Mouse (Mus musculus): ENCODE measurements around the gene BC048507.
"Not testable (repeated sequence)": the region's sequence is repeated elsewhere in the genome, so short reads cannot be mapped to it uniquely, and the experiment has no call there.

BC048507 gene

GRCm38 (mm10) chr13:67863026-67863425 is at the start of gene BC048507:
Gene BC048507 (plus strand): TSS chr13:67863326.
- DNase-seq (ENCODE audit: low spot score) = no peak

GRCm38 (mm10) chr13:67813710-67814660 is 49.1 kb upstream of the BC048507 start, which contains the start of gene Zfp273:
Gene Zfp273 (plus strand): TSS chr13:67813740.
- DNase-seq (ENCODE audit: low spot score) = peak; percentile 81

GRCm38 (mm10) chr13:67818636-67819035 is 44.5 kb upstream of the BC048507 start:
- no peak for DNase-seq (ENCODE audit: low spot score)

GRCm38 (mm10) chr13:67830911-67831336 is 32.2 kb upstream of the BC048507 start, which contains the start of gene Gm10037:
Gene Gm10037 (plus strand): TSS chr13:67831106.
- DNase-seq (ENCODE audit: low spot score) = peak; percentile 53

DNA sequence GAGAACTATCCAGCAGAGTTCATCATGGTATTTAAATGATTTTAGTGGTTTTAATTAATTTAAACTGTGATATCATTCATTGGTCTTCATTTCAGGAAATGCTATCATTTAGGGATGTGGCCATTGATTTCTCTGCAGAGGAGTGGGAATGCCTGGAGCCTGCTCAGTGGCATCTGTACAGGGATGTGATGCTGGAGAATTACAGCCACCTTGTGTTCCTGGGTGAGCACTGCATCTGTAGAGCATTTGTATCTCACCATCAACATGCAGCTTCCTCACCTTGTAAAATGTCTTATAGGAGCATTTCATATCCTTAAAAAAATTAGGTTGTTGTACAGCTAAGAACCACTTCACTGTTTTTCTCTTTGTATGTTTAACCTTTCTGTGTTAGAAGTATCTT is 30.0 kb upstream of the BC048507 start:
- DNase-seq (ENCODE audit: low spot score) = not testable (repeated sequence)

- DNase-seq (ENCODE audit: low spot score) = no peak
These were observed 19.4 kb upstream of the BC048507 start for GRCm38 (mm10) chr13:67843775-67844118.

DNA sequence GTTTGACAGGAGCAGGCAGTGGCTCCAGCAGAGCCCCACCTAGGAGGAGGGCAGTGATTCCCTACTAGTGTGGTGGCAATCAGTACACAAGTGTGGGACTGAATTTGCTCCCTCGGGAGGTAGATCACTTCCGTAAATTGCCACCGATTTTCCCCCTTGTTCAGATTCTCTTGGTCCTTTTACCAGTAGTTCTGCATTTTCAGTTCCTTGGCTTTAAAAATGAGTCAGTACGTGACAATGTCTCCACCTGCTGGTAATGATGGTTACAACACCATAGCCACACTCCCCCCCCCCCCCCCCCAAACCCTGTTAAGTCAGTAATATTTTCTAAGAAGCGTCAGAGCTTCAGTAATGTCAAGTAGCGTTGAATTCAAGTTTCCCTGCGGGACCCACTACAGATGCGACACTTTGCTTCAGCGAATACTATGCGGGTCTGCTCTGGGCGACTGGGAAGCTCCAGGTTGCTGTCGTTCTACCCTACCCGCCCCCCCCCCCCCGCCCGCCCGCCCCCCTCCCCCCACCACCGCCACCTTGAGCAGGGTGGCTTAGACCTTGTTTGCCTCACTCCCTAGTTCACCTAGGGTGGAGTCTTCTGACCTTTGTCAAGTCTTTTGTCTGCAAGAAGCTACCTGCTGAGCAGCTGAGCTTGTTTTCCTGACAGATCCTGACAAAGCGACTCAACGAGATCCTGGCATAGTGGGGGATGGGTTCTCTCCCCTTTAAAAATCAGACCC is 18.8 kb upstream of the BC048507 start:
- DNase-seq (ENCODE audit: low spot score) = peak; percentile 61

DNA sequence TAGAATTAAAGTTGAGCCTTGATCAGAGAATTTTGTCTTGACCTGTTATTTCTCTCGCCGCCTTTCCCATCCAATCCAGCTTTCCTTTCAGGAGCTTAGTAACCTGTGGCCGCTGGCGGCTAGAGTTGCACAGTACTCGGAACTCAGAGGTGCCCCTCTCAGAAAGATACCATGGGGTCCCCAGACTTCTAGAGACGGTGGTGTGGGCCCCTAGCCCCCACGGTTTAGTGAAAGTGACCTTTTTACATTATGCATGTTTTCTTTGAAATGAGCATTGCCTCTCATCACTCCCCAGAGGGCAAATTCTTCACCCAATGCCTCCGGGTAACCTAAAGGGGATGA is 18.3 kb upstream of the BC048507 start:
- no peak for DNase-seq (ENCODE audit: low spot score)

GRCm38 (mm10) chr13:67850361-67850760 is 12.8 kb upstream of the BC048507 start:
- DNase-seq (ENCODE audit: low spot score) = no peak

DNA sequence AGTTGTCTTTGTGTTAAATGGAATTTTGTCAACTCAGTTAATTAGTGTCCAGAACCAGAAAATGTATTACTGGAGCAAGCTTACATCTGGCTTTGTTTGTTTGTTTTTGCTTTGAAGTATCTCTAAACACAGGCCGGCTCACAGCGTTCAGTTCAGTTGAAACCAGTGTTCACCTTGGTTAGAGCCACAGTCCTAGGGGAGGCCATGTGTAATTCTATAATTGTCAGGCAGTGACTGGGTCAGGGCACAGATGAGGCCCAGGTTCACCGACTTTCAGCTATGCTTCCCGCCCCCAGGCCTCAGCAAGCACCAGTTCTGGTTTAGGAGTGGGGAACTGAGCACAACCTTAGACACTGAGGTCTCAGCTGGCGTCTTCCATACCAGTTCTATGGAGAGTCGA is 10.0 kb upstream of the BC048507 start:
- DNase-seq (ENCODE audit: low spot score) = no peak

DNA sequence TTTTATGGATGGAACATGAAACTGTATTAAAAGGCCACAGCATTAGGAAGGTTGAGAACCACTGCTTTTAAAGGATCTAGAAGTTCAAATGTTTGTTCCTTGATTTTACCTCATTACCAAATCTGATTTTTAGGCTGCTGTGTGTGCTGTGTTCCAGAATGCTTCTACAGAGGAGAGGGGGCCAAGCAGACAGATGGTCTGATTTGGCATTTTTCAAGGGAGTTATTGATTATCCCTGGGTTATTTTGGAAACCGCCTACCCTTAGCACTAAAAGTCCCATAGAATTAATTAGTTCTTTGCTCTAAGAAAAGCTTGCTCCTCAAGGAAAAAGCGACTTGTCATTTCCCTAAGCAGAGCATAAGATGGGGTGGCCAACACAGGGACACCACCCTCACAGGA is 9.1 kb upstream of the BC048507 start:
- DNase-seq (ENCODE audit: low spot score) = peak; percentile 48

- no peak for DNase-seq (ENCODE audit: low spot score)
These were observed 5.8 kb upstream of the BC048507 start for GRCm38 (mm10) chr13:67857317-67857716.

DNA sequence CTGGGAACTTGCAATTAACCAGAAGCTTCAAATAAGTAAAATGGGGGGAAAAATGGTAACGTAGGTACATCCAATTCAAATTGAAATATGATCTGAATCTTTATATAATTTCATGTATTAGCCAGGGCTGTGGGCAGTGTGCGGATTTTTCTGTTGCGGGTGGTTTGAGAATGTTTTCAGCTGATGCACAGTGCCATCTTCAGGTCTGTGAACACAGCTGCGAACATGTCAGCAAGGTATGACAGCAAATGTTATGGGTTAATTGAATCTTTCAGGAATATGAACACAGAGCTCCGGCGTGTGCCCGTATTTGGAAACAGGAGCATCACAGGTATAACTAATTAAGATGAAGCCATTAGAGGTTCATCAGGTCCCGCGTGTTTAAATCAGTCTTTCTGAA is 618 bp upstream of the BC048507 start:
- no peak for DNase-seq (ENCODE audit: low spot score)

- no peak for DNase-seq (ENCODE audit: low spot score)
These were observed 1.7 kb downstream of the BC048507 start for GRCm38 (mm10) chr13:67864764-67865350.

- DNase-seq (ENCODE audit: low spot score) = no peak
These were observed 4.8 kb downstream of the BC048507 start for GRCm38 (mm10) chr13:67867899-67868298.

DNA sequence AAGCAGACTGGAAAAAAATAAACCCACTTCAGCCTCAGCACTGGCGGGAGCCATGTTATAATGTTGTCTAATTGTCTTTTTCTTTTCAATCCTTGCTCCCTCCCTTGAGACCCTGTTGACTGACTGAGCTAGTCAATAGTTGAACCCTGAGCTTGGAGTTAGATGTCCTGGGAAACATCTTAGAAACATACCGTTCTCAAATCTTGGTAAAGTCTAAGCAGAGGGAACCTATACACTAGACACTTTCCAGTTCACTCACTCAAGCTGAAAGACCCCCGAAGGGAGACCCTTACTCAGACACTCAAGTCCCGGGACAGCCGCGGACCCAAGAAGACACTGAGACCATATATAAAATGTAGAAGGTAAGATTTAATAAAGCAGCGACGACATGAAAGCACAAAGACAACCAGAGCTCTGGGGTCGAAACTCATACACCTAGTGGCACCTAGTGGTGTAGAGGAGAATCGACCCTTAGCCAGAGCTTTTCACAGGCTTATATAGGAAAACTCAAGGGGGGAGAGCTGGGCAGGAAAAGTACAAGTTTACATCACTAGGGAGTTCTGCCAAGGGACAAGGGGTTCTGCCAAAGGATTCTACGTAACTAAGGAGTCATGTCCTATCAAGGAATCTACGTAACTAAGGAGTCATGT is 13.0 kb downstream of the BC048507 start:
- DNase-seq (ENCODE audit: low spot score) = not testable (repeated sequence)

DNA sequence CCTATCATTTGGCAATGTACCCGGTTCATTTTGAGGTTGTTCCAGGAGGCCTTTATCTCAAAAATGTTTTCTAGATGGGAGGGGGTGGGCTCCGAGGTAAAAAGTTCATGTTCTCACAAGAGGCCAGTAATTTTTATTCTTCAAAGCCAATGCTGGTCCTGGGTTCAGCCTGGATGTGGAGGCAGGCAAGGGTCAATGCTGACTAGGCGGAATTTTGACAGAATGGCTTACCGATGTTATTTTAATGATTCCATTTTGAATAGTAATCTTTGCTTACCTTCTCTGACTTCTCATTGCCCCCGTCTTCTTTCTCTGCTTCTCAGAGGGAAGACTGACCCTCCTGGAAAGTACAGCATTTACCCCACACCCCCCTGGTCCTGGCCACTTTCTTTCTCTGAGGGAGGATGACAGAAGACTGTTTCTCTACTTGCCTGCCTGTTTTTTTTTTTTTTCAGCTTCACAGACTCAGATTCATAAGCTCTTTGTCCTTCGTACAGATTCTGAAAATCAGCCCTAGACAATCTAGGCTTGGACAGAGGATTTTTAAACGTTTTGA is 13.7 kb downstream of the BC048507 start:
- no peak for DNase-seq (ENCODE audit: low spot score)

DNA sequence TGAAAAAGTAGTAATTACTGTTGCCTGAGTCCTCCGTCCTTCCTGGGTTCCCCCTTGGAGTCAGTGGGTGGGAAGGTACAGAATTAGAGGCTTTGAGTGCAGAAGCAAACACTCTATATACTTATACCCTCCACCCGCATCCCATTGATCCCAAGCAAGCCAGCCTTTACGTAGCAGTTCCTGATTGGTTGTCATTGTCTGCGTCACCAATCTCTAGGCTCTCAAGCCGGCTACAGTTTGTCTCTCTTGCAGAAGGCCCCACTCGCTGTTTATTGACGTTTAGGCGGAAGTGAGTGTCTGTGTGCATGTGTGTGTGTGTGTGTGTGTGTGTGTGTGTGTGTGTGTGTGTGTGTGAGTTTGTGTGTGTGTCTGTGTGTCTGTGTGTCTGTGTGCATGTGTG is 20.8 kb downstream of the BC048507 start:
- no peak for DNase-seq (ENCODE audit: low spot score)

DNA sequence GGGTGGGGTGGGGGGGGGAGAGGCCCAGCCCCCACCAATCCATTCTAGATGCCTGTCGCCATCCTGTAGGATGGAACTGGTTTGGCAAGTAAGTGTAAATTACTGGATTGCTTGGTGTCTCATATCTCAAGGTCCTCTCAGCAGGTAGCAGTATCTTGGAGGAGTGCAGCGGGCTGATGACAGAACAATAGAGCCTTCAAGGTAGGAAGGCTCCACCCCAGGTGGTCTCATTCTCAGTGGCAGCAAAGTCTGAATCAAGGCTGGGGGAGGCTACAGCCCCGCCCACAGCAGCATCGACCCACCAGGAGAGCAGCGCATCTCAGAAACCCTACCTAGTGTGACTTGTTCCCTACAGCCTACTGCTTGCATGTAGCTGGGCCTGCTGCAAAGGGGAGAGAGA is 46.6 kb downstream of the BC048507 start:
- no peak for DNase-seq (ENCODE audit: low spot score)
